Mouse (Mus musculus): ENCODE results near the gene Tshz2.
A peak's percentile ranks its signal among the peaks of the same experiment; 100 is the strongest.

Tshz2 gene

GRCm38 (mm10) chr2:169943727-169944126 is 310.9 kb downstream of the Tshz2 start:
- no peak for DNase-seq (ENCODE audit: low spot score)

GRCm38 (mm10) chr2:169948139-169948538 is 315.3 kb downstream of the Tshz2 start:
- DNase-seq (ENCODE audit: low spot score): no peak

GRCm38 (mm10) chr2:169951041-169951440 is 318.2 kb downstream of the Tshz2 start:
- DNase-seq (ENCODE audit: low spot score): no peak

GRCm38 (mm10) chr2:169952981-169953380 is 320.2 kb downstream of the Tshz2 start:
- no peak for DNase-seq (ENCODE audit: low spot score)

- no peak for DNase-seq (ENCODE audit: low spot score)
Measured at GRCm38 (mm10) chr2:169958736-169959573, 326.1 kb downstream of the Tshz2 start.

- DNase-seq (ENCODE audit: low spot score): no peak
Measured at GRCm38 (mm10) chr2:169961463-169962230, 328.8 kb downstream of the Tshz2 start.

- DNase-seq (ENCODE audit: low spot score): no peak
Measured at GRCm38 (mm10) chr2:169962231-169962600, 329.4 kb downstream of the Tshz2 start.

- DNase-seq (ENCODE audit: low spot score): no peak
Measured at GRCm38 (mm10) chr2:169962776-169963175, 330.0 kb downstream of the Tshz2 start.

- DNase-seq (ENCODE audit: low spot score): no peak
Measured at GRCm38 (mm10) chr2:169970481-169970880, 337.7 kb downstream of the Tshz2 start.

GRCm38 (mm10) chr2:169982925-169983324 is 350.1 kb downstream of the Tshz2 start:
- DNase-seq (ENCODE audit: low spot score): no peak

GRCm38 (mm10) chr2:169987186-169987585 is 354.4 kb downstream of the Tshz2 start:
- DNase-seq (ENCODE audit: low spot score): no peak

GRCm38 (mm10) chr2:169989186-169989585 is 356.4 kb downstream of the Tshz2 start:
- DNase-seq (ENCODE audit: low spot score): no peak

- no peak for DNase-seq (ENCODE audit: low spot score)
Measured at GRCm38 (mm10) chr2:169990991-169991390, 358.2 kb downstream of the Tshz2 start.

- DNase-seq (ENCODE audit: low spot score): no peak
Measured at GRCm38 (mm10) chr2:169995987-169996386, 363.2 kb downstream of the Tshz2 start.

- DNase-seq (ENCODE audit: low spot score): no peak
Measured at GRCm38 (mm10) chr2:169996501-169997237, 363.9 kb downstream of the Tshz2 start.

- DNase-seq (ENCODE audit: low spot score): no peak
Measured at GRCm38 (mm10) chr2:169997276-169998049, 364.6 kb downstream of the Tshz2 start.

- DNase-seq (ENCODE audit: low spot score): no peak
Measured at GRCm38 (mm10) chr2:169998878-169999337, 366.1 kb downstream of the Tshz2 start.

- peak; percentile 4 for DNase-seq (ENCODE audit: low spot score)
Measured at GRCm38 (mm10) chr2:170002594-170003504, 370.0 kb downstream of the Tshz2 start.

GRCm38 (mm10) chr2:170003666-170004065 is 370.9 kb downstream of the Tshz2 start:
- no peak for DNase-seq (ENCODE audit: low spot score)

GRCm38 (mm10) chr2:170006829-170007228 is 374.0 kb downstream of the Tshz2 start:
- no peak for DNase-seq (ENCODE audit: low spot score)

Measured in yolk sac, embryonic 10.5 days (tissue).